Mouse (Mus musculus): ENCODE measurements around the gene Sprr2a2.
"Not testable (repeated sequence)": the region's sequence is repeated elsewhere in the genome, so short reads cannot be mapped to it uniquely, and the experiment has no call there.

Gene Sprr2a2

GRCm38 (mm10) chr3:92279663-92280062, 63.9 kb downstream of the Sprr2a2 start:
- not testable (repeated sequence) for DNase-seq

GRCm38 (mm10) chr3:92280963-92281606, 65.4 kb downstream of the Sprr2a2 start:
- DNase-seq, result not testable (repeated sequence)

- not testable (repeated sequence) for DNase-seq
These were observed 69.4 kb downstream of the Sprr2a2 start, which contains the start of gene Sprr2a3 for GRCm38 (mm10) chr3:92285101-92285500. Gene Sprr2a3, plus strand, starts transcription at chr3:92285417.

GRCm38 (mm10) chr3:92288489-92288888, 72.8 kb downstream of the Sprr2a2 start:
- not testable (repeated sequence) for DNase-seq

All from kidney, adult 9 months (tissue).